Comparison of ENCODE assay signal across 39 mouse cellular contexts in the genomic region with DNA sequence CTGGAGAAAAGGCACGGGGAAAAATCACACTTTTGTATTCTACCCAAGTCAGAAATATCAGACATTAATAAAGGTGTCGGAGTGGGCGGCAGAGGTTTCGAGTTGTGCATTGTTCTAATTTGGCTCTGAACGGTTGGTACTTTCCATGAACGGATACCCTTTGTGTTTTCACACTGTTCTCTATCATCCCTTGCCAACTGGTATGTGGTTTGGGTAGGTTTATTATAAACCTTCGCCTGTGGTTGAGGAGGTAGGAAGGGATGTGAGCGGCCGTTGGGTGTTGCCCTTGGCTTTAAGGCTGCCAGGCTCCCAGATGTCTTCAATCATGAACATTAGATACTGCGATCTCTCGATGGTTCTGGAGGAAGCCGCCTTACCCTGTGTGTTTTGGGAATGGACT. TPM values are rescaled to one million over a fixed set of nuclear protein-coding genes. Genes with fewer than 3 reads are reported as not detected.
DNase-seq lines count a peak whose midpoint lies in the region; ATAC-seq and TF ChIP-seq lines count a peak whose summit lies in the region.
"Had no signal": no experiment of that assay in that cellular context is flagged by ENCODE, and none has a peak within 500 bp of the region (broad histone marks: within the 10 kb centered on the region; RNA-seq: fewer than 3 reads in every experiment).

No protein-coding gene starts in this region.

- no peaks in the 10 kb centered on the region for H3K9me3 ChIP-seq in heart, embryonic 15.5 days (replicated peaks)
- H3K9me3 ChIP-seq: forebrain, embryonic 13.5 days; heart, embryonic 12.5 days; liver, embryonic 13.5 days; midbrain, embryonic 10.5 days; midbrain, embryonic 15.5 days had no signal

- no peaks in the 10 kb centered on the region for H3K4me1 ChIP-seq in heart, embryonic 15.5 days (replicated peaks)
- H3K4me1 ChIP-seq: forebrain, embryonic 13.5 days; midbrain, embryonic 10.5 days; midbrain, embryonic 15.5 days had no signal

- DNase-seq in heart, postnatal 36 days: no peak
- no peak for DNase-seq in urinary bladder, adult 2 months (ENCODE audit: low spot score)
- no peak for DNase-seq in layer of hippocampus, adult 11-12 months (ENCODE audit: low spot score)
- DNase-seq in spleen, adult 12 weeks (ENCODE audit: low spot score): no peak
- no peak for DNase-seq in gastrocnemius, adult 2 months
- DNase-seq: adrenal gland, postnatal 10 days; cerebellum, adult 8-10 months; cerebellum, postnatal 25 days; gastrocnemius, postnatal 36 days; heart, adult 2 months; heart, postnatal 10 days; kidney, adult 9 months; kidney, postnatal 10 days; left cerebral cortex, postnatal 4 days; liver, embryonic 13.5 days; lung, adult 2 months; lung, postnatal 10 days; retina, postnatal 1 day; right cerebral cortex, postnatal 14 days; spleen, adult 18-20 months; thymus, adult 18-20 months; thymus, postnatal 25 days had no signal

- no peak for TF ChIP-seq CTCF in gastrocnemius, adult 2 months (IDR thresholded peaks at IDR 0.05)

- H3K4me2 ChIP-seq in heart, embryonic 15.5 days: no peak overlapping the region
- H3K4me2 ChIP-seq: forebrain, embryonic 13.5 days; heart, embryonic 12.5 days; liver, embryonic 13.5 days; midbrain, embryonic 15.5 days had no signal

- H3K27ac ChIP-seq in heart, embryonic 15.5 days: no peak overlapping the region
- no peak overlapping the region for H3K27ac ChIP-seq in gastrocnemius, adult 2 months
- H3K27ac ChIP-seq: forebrain, embryonic 13.5 days; heart, adult 2 months; hindbrain, postnatal 0 days; liver, embryonic 13.5 days; macrophage; midbrain, embryonic 10.5 days; midbrain, embryonic 15.5 days had no signal

- WGBS in heart, embryonic 15.5 days: 76% methylated on average over 12 of the region's 12 CpGs

- H3K4me3 ChIP-seq in heart, embryonic 15.5 days: no peak overlapping the region
- H3K4me3 ChIP-seq in gastrocnemius, adult 2 months: no peak overlapping the region
- H3K4me3 ChIP-seq: forebrain, embryonic 13.5 days; heart, adult 2 months; heart, embryonic 12.5 days; liver, embryonic 13.5 days; midbrain, embryonic 10.5 days; midbrain, embryonic 15.5 days; myocyte had no signal

- no peaks in the 10 kb centered on the region for H3K27me3 ChIP-seq in heart, embryonic 15.5 days
- H3K27me3 ChIP-seq: forebrain, embryonic 13.5 days; liver, embryonic 13.5 days; midbrain, embryonic 15.5 days had no signal

- 0 out of 2 replicates have a peak, but pooled peaks have one; percentile 7 for ATAC-seq in heart, embryonic 15.5 days (replicated peaks; ENCODE audit: insufficient number of reproducible peaks, insufficient read depth, low FRiP score, low read depth)
- peak; percentile 82 for ATAC-seq in common myeloid progenitor, adult 5-6 weeks (replicated peaks; ENCODE audit: low read depth, poor library complexity, severe bottlenecking)
- ATAC-seq in megakaryocyte progenitor cell, adult 5-6 weeks (replicated peaks; ENCODE audit: poor library complexity): peak; percentile 72
- ATAC-seq: forebrain, embryonic 13.5 days; hindbrain, postnatal 0 days; intestine, postnatal 0 days; midbrain, embryonic 15.5 days had no signal

- no peaks in the 10 kb centered on the region for H3K36me3 ChIP-seq in heart, embryonic 15.5 days
- H3K36me3 ChIP-seq: heart, embryonic 12.5 days; liver, embryonic 13.5 days; midbrain, embryonic 10.5 days; midbrain, embryonic 15.5 days had no signal

- intact Hi-C loops in heart, postnatal 36 days (cut with DNase I): no loop called here
- intact Hi-C loops in gastrocnemius, adult 2 months (cut with DNase I): no loop called here

- H3K9ac ChIP-seq in heart, embryonic 15.5 days: no peak overlapping the region
- H3K9ac ChIP-seq: forebrain, embryonic 13.5 days; heart, embryonic 12.5 days; liver, embryonic 13.5 days; midbrain, embryonic 15.5 days had no signal

RNA-seq across cellular contexts. Expression of a gene that starts 4.5 kb away (rescaled TPM):
- polyA plus RNA-seq in heart, embryonic 15.5 days (2015; fragmentation: Nextera tagmentation; extraction: Ambion mirVana): 0.25 and 0.37 TPM in 2 replicates
- total RNA-seq in heart, postnatal 36 days (2021): 1 to 10 TPM in 1 of 2 experiments, under 1 TPM in 1; 0.81 to 1.3 TPM
- total RNA-seq in common myeloid progenitor, adult 5-6 weeks (2017): 1.1 and 1.6 TPM in 2 replicates
- 0.54 and 1.6 TPM in 2 replicates for total RNA-seq in megakaryocyte progenitor cell, adult 5-6 weeks (2015)
- total RNA-seq in megakaryocyte progenitor cell, adult 5-6 weeks (2017): 0.46 and 0.91 TPM in 2 replicates
- polyA plus RNA-seq in urinary bladder, adult 2 months (2012; rRNA removed): 4.3 and 5.3 TPM in 2 replicates
- total RNA-seq in gastrocnemius, adult 2 months (2021): under 1 TPM; 0.06 to 0.08 TPM
- total RNA-seq: gastrocnemius, adult 18-20 months; gastrocnemius, postnatal 36 days; hindbrain, postnatal 0 days; layer of hippocampus, adult 18-20 months; left cerebral cortex, adult 18-20 months; left cerebral cortex, postnatal 4 days had no signal
- polyA plus RNA-seq: embryonic facial prominence, embryonic 11.5 days; forebrain, embryonic 13.5 days; heart, embryonic 12.5 days; hindbrain, embryonic 11.5 days; hindbrain, postnatal 0 days; midbrain, embryonic 10.5 days; midbrain, embryonic 15.5 days; myocyte; neural tube, embryonic 14.5 days had no signal

RNA-seq across cellular contexts. Expression of a gene that starts 40.5 kb away (rescaled TPM):
- 0.74 and 1.3 TPM in 2 replicates for polyA plus RNA-seq in heart, embryonic 15.5 days (2015; fragmentation: Nextera tagmentation; extraction: Ambion mirVana)
- total RNA-seq in heart, postnatal 36 days (2021): under 1 TPM; 0.80 to 0.87 TPM
- total RNA-seq in common myeloid progenitor, adult 5-6 weeks (2017): 40.6 and 44.8 TPM in 2 replicates
- 5.3 and 11.7 TPM in 2 replicates for total RNA-seq in megakaryocyte progenitor cell, adult 5-6 weeks (2015)
- total RNA-seq in megakaryocyte progenitor cell, adult 5-6 weeks (2017): 5.9 and 11.3 TPM in 2 replicates
- polyA plus RNA-seq in urinary bladder, adult 2 months (2012; rRNA removed): 1.6 and 1.8 TPM in 2 replicates
- 1 to 10 TPM; 1.0 to 1.1 TPM for total RNA-seq in gastrocnemius, adult 2 months (2021)
- polyA plus RNA-seq: embryonic facial prominence, embryonic 11.5 days; forebrain, embryonic 13.5 days; midbrain, embryonic 10.5 days; neural tube, embryonic 14.5 days had no signal

RNA-seq across cellular contexts. Expression of a gene that starts 45.3 kb away (rescaled TPM):
- polyA plus RNA-seq in heart, embryonic 15.5 days (2015; fragmentation: Nextera tagmentation; extraction: Ambion mirVana): 0.14 and 0.36 TPM in 2 replicates
- not detected for total RNA-seq in heart, postnatal 36 days (2021)
- 12.3 and 14.8 TPM in 2 replicates for total RNA-seq in common myeloid progenitor, adult 5-6 weeks (2017)
- 11.2 and 11.4 TPM in 2 replicates for total RNA-seq in megakaryocyte progenitor cell, adult 5-6 weeks (2015)
- 9.6 and 10.7 TPM in 2 replicates for total RNA-seq in megakaryocyte progenitor cell, adult 5-6 weeks (2017)
- 0.98 and 1.0 TPM in 2 replicates for polyA plus RNA-seq in urinary bladder, adult 2 months (2012; rRNA removed)
- not detected for total RNA-seq in gastrocnemius, adult 2 months (2021)
- total RNA-seq: gastrocnemius, adult 18-20 months; gastrocnemius, postnatal 36 days; hindbrain, postnatal 0 days had no signal

Comparison
In these comparisons a context has a peak if more than half of its experiments do, and no peak if none do; other contexts are left out.
1. ATAC-seq: peak in every context shown above with its lines; median percentile 82 in common myeloid progenitor, adult 5-6 weeks; 72 in megakaryocyte progenitor cell, adult 5-6 weeks; 7 in heart, embryonic 15.5 days.
2. RNA of a gene that starts 45.3 kb away (total RNA-seq): 12.3 to 14.8 TPM in common myeloid progenitor, adult 5-6 weeks and 9.6 to 11.4 TPM in megakaryocyte progenitor cell, adult 5-6 weeks; not detected in gastrocnemius, adult 2 months and not detected in heart, postnatal 36 days; every median in the first group is over 10 times any median in the second.